Mouse (Mus musculus): Measurements from ENCODE around the gene Tmem94. TPM values are rescaled to one million over a fixed set of nuclear protein-coding genes. Genes with fewer than 3 reads are reported as not detected.

Gene Tmem94
- polyA plus RNA-seq, 1 experiment from 2014 or later = 20.3 TPM

- Histone ChIP-seq H3K4me1 (peaks cover 10% of the 10 kb centered on the region; the same call in 1 of the 2 replicates), H3K9me3 (replicated peaks) (no peaks in the 10 kb centered on the region), H3K4me3 (replicated peaks) (no peak overlapping the region), H3K9ac (replicated peaks) (no peak overlapping the region), H3K27me3 (replicated peaks) (no peaks in the 10 kb centered on the region), H3K4me2 (no peak overlapping the region), H3K27ac (replicated peaks) (no peak overlapping the region), H3K36me3 (no peaks in the 10 kb centered on the region)
- no peak for ATAC-seq (ENCODE audit: low FRiP score)
- WGBS = 94% methylated on average over 22 of the region's 22 CpGs
These were observed 72.5 kb downstream of the Tmem94 start for GRCm38 (mm10) chr11:115837606-115838345.

DNA sequence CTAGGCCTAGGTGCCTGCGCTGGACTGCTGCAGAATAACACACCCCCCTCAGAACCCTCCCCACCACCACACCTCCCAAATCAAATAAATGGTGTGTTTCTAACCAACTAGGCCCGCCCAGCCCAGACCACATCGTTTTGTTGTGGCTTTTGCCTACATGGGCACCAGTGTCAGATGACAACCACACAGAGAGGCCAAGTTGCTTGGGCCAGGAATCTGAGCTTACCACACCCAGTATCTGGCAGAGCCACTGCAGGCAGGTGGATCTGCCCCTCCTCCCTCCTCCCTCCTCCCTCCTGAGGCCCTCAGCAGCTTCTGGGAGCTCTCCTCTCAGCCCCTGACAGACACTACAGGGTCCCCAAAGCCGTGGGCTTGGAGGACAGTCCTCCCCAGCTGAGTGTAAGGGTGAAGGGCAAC, 73.7 kb downstream of the Tmem94 start:
- Histone ChIP-seq H3K4me3 (replicated peaks) (no peak overlapping the region), H3K4me2 (no peak overlapping the region), H3K36me3 (no peaks in the 10 kb centered on the region), H3K9ac (replicated peaks) (no peak overlapping the region), H3K9me3 (replicated peaks) (no peaks in the 10 kb centered on the region), H3K4me1 (no peaks in the 10 kb centered on the region), H3K27me3 (replicated peaks) (no peaks in the 10 kb centered on the region), H3K27ac (replicated peaks) (no peak overlapping the region)
- 50% methylated on average over 4 of the region's 4 CpGs for WGBS
- ATAC-seq (ENCODE audit: low FRiP score) = no peak

- H3K36me3 ChIP-seq = no peaks in the 10 kb centered on the region
- H3K4me3 ChIP-seq (replicated peaks) = no peak overlapping the region
- no peak overlapping the region for H3K4me2 ChIP-seq
- no peaks in the 10 kb centered on the region for H3K4me1 ChIP-seq
- no peak overlapping the region for H3K9ac ChIP-seq (replicated peaks)
- no peaks in the 10 kb centered on the region for H3K27me3 ChIP-seq (replicated peaks)
- 75% methylated on average over 3 of the region's 3 CpGs for WGBS
- no peak overlapping the region for H3K27ac ChIP-seq (replicated peaks)
- no peak for ATAC-seq (ENCODE audit: low FRiP score)
- no peaks in the 10 kb centered on the region for H3K9me3 ChIP-seq (replicated peaks)
These were observed 74.5 kb downstream of the Tmem94 start for GRCm38 (mm10) chr11:115839732-115840131.

DNA sequence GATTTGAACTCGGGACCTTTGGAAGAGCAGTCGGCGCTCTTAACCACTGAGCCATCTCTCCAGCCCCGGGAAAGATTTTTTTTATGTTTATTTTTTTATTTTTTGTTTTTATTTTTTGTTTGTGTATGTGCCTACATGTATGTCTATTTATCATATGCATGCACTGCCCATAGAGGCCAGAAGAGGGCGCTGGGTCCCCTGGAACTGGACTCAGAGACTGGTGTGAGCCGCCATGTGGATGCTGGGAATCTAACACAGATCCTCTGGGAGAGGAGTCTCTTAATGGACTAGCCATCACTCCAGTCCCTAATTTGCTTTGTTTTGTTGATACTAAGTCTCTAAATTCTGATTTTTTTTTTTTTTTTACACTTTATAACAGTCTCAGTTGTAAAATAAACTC, 75.8 kb downstream of the Tmem94 start:
- Histone ChIP-seq H3K4me1 (no peaks in the 10 kb centered on the region), H3K27ac (replicated peaks) (no peak overlapping the region), H3K9ac (replicated peaks) (no peak overlapping the region), H3K4me3 (replicated peaks) (no peak overlapping the region), H3K9me3 (replicated peaks) (no peaks in the 10 kb centered on the region), H3K36me3 (no peaks in the 10 kb centered on the region), H3K27me3 (replicated peaks) (no peaks in the 10 kb centered on the region), H3K4me2 (no peak overlapping the region)
- 90% methylated on average over 6 of the region's 6 CpGs for WGBS
- ATAC-seq (ENCODE audit: low FRiP score) = no peak

DNA sequence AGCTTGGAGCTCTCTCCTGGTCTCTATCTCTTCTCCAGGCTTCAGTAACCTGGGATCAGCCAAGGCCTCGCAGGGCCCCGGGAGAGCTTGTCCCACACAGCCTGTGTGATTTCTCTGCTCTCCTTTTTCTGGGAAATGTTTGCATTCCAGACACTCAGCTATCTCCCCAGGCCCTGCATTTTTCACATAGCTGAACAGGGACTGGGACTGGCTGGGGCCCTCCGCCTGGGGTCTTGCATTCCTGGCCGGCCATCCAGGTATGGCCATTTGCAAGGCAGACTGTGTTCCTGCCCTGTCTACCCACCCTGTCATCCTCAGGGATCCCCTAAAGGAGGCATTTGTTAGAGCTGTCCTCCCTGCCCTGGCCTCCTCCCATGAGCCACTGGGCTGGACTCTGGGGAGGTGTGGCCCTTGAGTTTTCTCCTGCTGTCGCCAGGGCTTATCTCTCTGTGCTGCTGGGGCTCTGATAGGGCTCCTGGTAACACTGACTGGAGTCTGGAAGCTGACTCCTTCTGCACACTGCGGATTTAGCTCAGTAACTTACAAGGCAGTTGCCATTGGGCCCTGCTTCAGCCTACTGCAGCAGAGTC, 76.8 kb downstream of the Tmem94 start:
- H3K36me3 ChIP-seq = no peaks in the 10 kb centered on the region
- no peaks in the 10 kb centered on the region for H3K9me3 ChIP-seq (replicated peaks)
- no peaks in the 10 kb centered on the region for H3K4me1 ChIP-seq
- H3K27me3 ChIP-seq (replicated peaks) = no peaks in the 10 kb centered on the region
- no peak overlapping the region for H3K4me2 ChIP-seq
- WGBS = 50% methylated on average over 6 of the region's 6 CpGs
- no peak for ATAC-seq (ENCODE audit: low FRiP score)
- no peak overlapping the region for H3K9ac ChIP-seq (replicated peaks)
- no peak overlapping the region for H3K27ac ChIP-seq (replicated peaks)
- H3K4me3 ChIP-seq (replicated peaks) = no peak overlapping the region

DNA sequence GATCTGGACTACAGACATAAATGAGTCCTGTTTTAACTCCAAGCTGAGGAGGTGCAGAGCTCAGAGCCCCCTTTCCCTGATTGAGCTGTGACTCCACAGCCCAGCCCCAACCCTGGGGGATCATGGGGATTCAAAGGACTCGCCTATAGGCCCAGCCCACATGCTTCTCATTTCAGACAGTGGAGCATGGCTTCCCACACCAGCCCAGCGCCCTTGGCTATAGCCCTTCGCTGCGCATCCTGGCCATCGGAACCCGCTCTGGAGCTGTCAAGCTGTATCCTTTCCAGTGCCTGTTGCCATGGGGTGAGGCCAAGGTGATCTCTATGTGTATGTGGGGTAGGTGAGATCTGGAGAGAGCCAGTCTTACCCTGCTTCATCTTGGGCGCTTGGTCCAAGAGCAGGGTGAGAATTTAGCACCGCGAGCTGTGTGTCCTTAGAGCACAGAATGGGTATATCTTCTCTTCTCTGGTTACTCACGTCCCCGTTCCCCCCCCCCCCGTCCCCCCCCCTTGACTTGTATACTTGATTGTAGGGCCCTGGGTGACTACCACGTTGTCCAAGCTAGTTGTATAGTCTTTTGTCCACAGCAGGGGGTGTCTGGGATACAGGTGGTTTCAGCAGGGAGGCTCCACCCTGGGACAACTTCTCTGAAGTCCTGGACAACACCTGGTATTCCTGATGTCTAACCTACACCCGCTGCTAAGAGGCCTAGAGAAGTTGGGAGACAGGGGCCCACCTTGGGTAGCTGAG, 78.1 kb downstream of the Tmem94 start:
- Histone ChIP-seq H3K4me3 (replicated peaks) (no peak overlapping the region), H3K27me3 (replicated peaks) (no peaks in the 10 kb centered on the region), H3K36me3 (no peaks in the 10 kb centered on the region), H3K9ac (replicated peaks) (no peak overlapping the region), H3K4me2 (no peak overlapping the region), H3K27ac (replicated peaks) (no peak overlapping the region), H3K9me3 (replicated peaks) (no peaks in the 10 kb centered on the region), H3K4me1 (no peaks in the 10 kb centered on the region)
- WGBS = 84% methylated on average over 11 of the region's 14 CpGs
- ATAC-seq (ENCODE audit: low FRiP score) = no peak

DNA sequence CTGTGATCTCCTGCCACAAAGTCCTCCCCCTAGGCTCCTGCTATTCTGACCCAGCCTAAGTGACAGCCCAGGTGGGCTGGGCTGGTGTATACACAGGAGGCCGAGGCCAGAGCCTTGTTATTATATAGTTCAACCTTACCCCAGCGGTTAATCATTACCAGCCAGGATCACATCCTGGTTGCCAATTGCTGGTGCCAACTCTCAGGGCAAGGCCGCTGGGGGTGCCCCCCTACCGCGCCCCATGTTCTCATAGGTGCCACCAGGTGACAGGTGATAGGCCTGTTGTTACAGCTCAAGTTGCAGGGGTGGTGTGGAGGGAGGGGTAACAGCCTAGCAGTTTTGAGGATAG, 78.6 kb downstream of the Tmem94 start:
- no peaks in the 10 kb centered on the region for H3K4me1 ChIP-seq
- no peak overlapping the region for H3K4me3 ChIP-seq (replicated peaks)
- no peak overlapping the region for H3K27ac ChIP-seq (replicated peaks)
- no peaks in the 10 kb centered on the region for H3K27me3 ChIP-seq (replicated peaks)
- no peak overlapping the region for H3K9ac ChIP-seq (replicated peaks)
- WGBS = 91% methylated on average over 5 of the region's 5 CpGs
- H3K36me3 ChIP-seq = no peaks in the 10 kb centered on the region
- ATAC-seq (ENCODE audit: low FRiP score) = no peak
- H3K4me2 ChIP-seq = no peak overlapping the region
- H3K9me3 ChIP-seq (replicated peaks) = no peaks in the 10 kb centered on the region

GRCm38 (mm10) chr11:115844240-115844639, 79.0 kb downstream of the Tmem94 start:
- Histone ChIP-seq H3K9me3 (replicated peaks) (no peaks in the 10 kb centered on the region), H3K4me3 (replicated peaks) (no peak overlapping the region), H3K36me3 (no peaks in the 10 kb centered on the region), H3K9ac (replicated peaks) (no peak overlapping the region), H3K4me2 (no peak overlapping the region), H3K4me1 (no peaks in the 10 kb centered on the region), H3K27me3 (replicated peaks) (no peaks in the 10 kb centered on the region), H3K27ac (replicated peaks) (no peak overlapping the region)
- WGBS = 79% methylated on average over 8 of the region's 8 CpGs
- no peak for ATAC-seq (ENCODE audit: low FRiP score)

GRCm38 (mm10) chr11:115845819-115846218, 80.6 kb downstream of the Tmem94 start:
- H3K4me2 ChIP-seq = no peak overlapping the region
- no peaks in the 10 kb centered on the region for H3K9me3 ChIP-seq (replicated peaks)
- H3K27me3 ChIP-seq (replicated peaks) = no peaks in the 10 kb centered on the region
- H3K9ac ChIP-seq (replicated peaks) = no peak overlapping the region
- no peaks in the 10 kb centered on the region for H3K36me3 ChIP-seq
- no peak overlapping the region for H3K4me3 ChIP-seq (replicated peaks)
- no peak overlapping the region for H3K27ac ChIP-seq (replicated peaks)
- no peaks in the 10 kb centered on the region for H3K4me1 ChIP-seq
- 96% methylated on average over 2 of the region's 2 CpGs for WGBS
- no peak for ATAC-seq (ENCODE audit: low FRiP score)

Small RNA genes lying within 50 kb of the gene (microRNA-seq; reads per million reads assigned to microRNA genes)
- gene Mir5621 = not detected

Other genes starting within 250 kb of the Tmem94 start
- gene Sumo2, start 229.2 kb upstream of the Tmem94 start, polyA plus RNA-seq (2015; fragmentation: Nextera tagmentation; extraction: Ambion mirVana) = 882 and 892 TPM in 2 replicates
- gene Nup85, start 201.0 kb upstream of the Tmem94 start, polyA plus RNA-seq (2015; fragmentation: Nextera tagmentation; extraction: Ambion mirVana) = 101 and 120 TPM in 2 replicates
- gene Mrps7, start 161.5 kb upstream of the Tmem94 start, polyA plus RNA-seq (2015; fragmentation: Nextera tagmentation; extraction: Ambion mirVana) = 81.0 and 83.8 TPM in 2 replicates
- gene Gga3, start 161.4 kb upstream of the Tmem94 start, polyA plus RNA-seq (2015; fragmentation: Nextera tagmentation; extraction: Ambion mirVana) = 34.6 and 35.0 TPM in 2 replicates
- gene Mif4gd, start 152.5 kb upstream of the Tmem94 start, polyA plus RNA-seq (2015; fragmentation: Nextera tagmentation; extraction: Ambion mirVana) = 11.5 and 19.4 TPM in 2 replicates
- 49.0 and 52.8 TPM in 2 replicates for gene Slc25a19, start 137.1 kb upstream of the Tmem94 start, polyA plus RNA-seq (2015; fragmentation: Nextera tagmentation; extraction: Ambion mirVana)
- gene Grb2, start 56.8 kb upstream of the Tmem94 start, polyA plus RNA-seq (2015; fragmentation: Nextera tagmentation; extraction: Ambion mirVana) = 192 and 194 TPM in 2 replicates
- 9.8 and 10.2 TPM in 2 replicates for gene Caskin2, start 48.2 kb downstream of the Tmem94 start, polyA plus RNA-seq (2015; fragmentation: Nextera tagmentation; extraction: Ambion mirVana)
- gene Tsen54, start 49.3 kb downstream of the Tmem94 start, polyA plus RNA-seq (2015; fragmentation: Nextera tagmentation; extraction: Ambion mirVana) = 22.0 and 23.7 TPM in 2 replicates
- 0.97 and 8.8 TPM in 2 replicates for gene Llgl2, start 58.6 kb downstream of the Tmem94 start, polyA plus RNA-seq (2015; fragmentation: Nextera tagmentation; extraction: Ambion mirVana)
- gene Myo15b, start 93.0 kb downstream of the Tmem94 start, polyA plus RNA-seq (2015; fragmentation: Nextera tagmentation; extraction: Ambion mirVana) = 0.12 and 5.0 TPM in 2 replicates
- 2.2 and 8.1 TPM in 2 replicates for gene Smim5, start 134.5 kb downstream of the Tmem94 start, polyA plus RNA-seq (2015; fragmentation: Nextera tagmentation; extraction: Ambion mirVana)
- gene Smim6, start 146.6 kb downstream of the Tmem94 start, polyA plus RNA-seq (2015; fragmentation: Nextera tagmentation; extraction: Ambion mirVana) = 0.68 and 3.1 TPM in 2 replicates
- 39.0 and 40.5 TPM in 2 replicates for gene Sap30bp, start 167.8 kb downstream of the Tmem94 start, polyA plus RNA-seq (2015; fragmentation: Nextera tagmentation; extraction: Ambion mirVana)
- 19.7 and 22.0 TPM in 2 replicates for gene Recql5, start 168.0 kb downstream of the Tmem94 start, polyA plus RNA-seq (2015; fragmentation: Nextera tagmentation; extraction: Ambion mirVana)
- 2.0 and 4.9 TPM in 2 replicates for gene Itgb4, start 209.3 kb downstream of the Tmem94 start, polyA plus RNA-seq (2015; fragmentation: Nextera tagmentation; extraction: Ambion mirVana)
- gene Galk1, start 247.3 kb downstream of the Tmem94 start, polyA plus RNA-seq (2015; fragmentation: Nextera tagmentation; extraction: Ambion mirVana) = 65.9 and 98.5 TPM in 2 replicates